Mouse (Mus musculus): ENCODE data around the gene Eif2ak1. TPM values are rescaled to one million over a fixed set of nuclear protein-coding genes. Genes with fewer than 3 reads are reported as not detected.

Eif2ak1 gene
- polyA plus RNA-seq, 1 experiment: 40.9 TPM

DNA sequence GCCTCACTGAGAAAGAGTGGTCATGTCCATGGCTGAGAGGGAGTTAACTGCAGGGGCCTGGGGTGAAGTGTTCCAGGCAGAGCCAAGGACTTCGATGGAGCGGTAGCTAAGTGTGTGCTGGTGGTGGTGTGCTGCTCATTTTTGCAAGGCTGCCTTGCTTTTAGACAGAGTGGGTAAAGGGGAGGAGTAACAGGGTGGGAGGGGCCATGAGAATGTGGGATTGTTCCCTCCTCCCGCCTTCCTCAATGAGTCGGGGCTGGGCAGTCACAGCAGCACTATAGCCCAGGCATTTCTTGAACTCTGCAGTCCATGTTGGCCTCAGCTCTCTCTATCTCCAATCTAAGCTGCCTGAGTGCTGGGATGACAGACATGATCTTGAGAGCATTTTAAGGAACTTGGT is 57.0 kb downstream of the Eif2ak1 start:
- Histone ChIP-seq H3K27me3 (ENCODE audit: control insufficient read depth, insufficient read depth, low read length) (no peaks in the 10 kb centered on the region), H3K4me3 (replicated peaks; ENCODE audit: insufficient read depth, low read depth, low read length) (no peak overlapping the region), H3K4me1 (ENCODE audit: control insufficient read depth, insufficient read depth, low read length) (no peaks in the 10 kb centered on the region), H3K27ac (ENCODE audit: insufficient read depth, low read length) (no peak overlapping the region)
- TF ChIP-seq POLR2A (IDR thresholded peaks at IDR 0.05; ENCODE audit: borderline replicate concordance, insufficient read depth, low read length): no peak
- no peak for TF ChIP-seq CTCF (IDR thresholded peaks at IDR 0.05; ENCODE audit: borderline replicate concordance, insufficient read depth, low read depth, low read length)
- 69% methylated on average over 4 of the region's 4 CpGs for WGBS
- DNase-seq: no peak

DNA sequence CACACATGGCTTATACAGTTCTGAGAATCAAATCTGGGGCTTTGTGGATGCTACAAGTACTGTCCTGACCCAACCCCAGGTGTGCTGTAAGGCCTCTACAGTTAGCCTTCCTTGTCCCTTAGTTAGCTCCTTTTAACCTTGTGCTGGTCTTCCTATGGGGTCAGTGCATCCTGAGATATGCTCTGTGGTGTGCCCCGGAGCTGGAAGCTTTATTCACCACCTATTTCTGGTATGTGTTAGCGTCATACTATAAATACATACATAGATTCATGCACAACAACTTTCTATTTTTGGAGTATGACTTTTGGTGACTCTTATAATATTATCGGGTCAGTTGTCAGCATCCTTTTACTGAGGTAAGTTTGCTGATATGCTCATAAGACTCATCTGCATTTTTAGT is 67.7 kb downstream of the Eif2ak1 start:
- TF ChIP-seq CTCF (IDR thresholded peaks at IDR 0.05; ENCODE audit: borderline replicate concordance, insufficient read depth, low read depth, low read length): no peak
- TF ChIP-seq POLR2A (IDR thresholded peaks at IDR 0.05; ENCODE audit: borderline replicate concordance, insufficient read depth, low read length): no peak
- 98% methylated on average over 3 of the region's 3 CpGs for WGBS
- no peak for DNase-seq
- no peak overlapping the region for H3K27ac ChIP-seq (ENCODE audit: insufficient read depth, low read length)
- H3K4me1 ChIP-seq (ENCODE audit: control insufficient read depth, insufficient read depth, low read length): no peaks in the 10 kb centered on the region
- H3K4me3 ChIP-seq (replicated peaks; ENCODE audit: insufficient read depth, low read depth, low read length): no peak overlapping the region
- no peaks in the 10 kb centered on the region for H3K27me3 ChIP-seq (ENCODE audit: control insufficient read depth, insufficient read depth, low read length)

DNA sequence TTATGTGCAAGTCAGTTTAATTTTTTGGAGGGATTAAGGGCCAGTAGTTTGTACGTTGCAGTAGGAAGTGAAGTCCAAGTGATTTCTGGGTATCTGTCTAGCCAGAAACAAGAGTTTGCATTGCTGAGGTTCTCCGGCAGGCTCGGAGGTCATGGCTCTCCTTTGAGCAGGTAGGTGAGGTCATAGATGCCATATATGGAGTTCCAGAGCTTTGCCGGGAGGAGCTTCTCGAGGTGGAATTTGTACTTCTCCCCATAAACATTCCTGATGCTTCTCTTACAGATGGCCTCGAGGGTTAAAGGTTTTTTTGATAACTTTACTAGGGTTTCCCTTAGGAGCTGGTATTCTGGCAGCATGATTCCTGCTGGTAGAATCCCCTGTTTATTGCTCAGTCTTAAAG is 73.2 kb downstream of the Eif2ak1 start:
- H3K4me1 ChIP-seq (ENCODE audit: control insufficient read depth, insufficient read depth, low read length): no peaks in the 10 kb centered on the region
- TF ChIP-seq CTCF (IDR thresholded peaks at IDR 0.05; ENCODE audit: borderline replicate concordance, insufficient read depth, low read depth, low read length) (no peak), POLR2A (IDR thresholded peaks at IDR 0.05; ENCODE audit: borderline replicate concordance, insufficient read depth, low read length) (no peak)
- no peaks in the 10 kb centered on the region for H3K27me3 ChIP-seq (ENCODE audit: control insufficient read depth, insufficient read depth, low read length)
- WGBS: 88% methylated on average over 6 of the region's 6 CpGs
- H3K4me3 ChIP-seq (replicated peaks; ENCODE audit: insufficient read depth, low read depth, low read length): no peak overlapping the region
- no peak overlapping the region for H3K27ac ChIP-seq (ENCODE audit: insufficient read depth, low read length)
- no peak for DNase-seq

GRCm38 (mm10) chr5:143892255-143892886 is 74.8 kb downstream of the Eif2ak1 start:
- no peaks in the 10 kb centered on the region for H3K4me1 ChIP-seq (ENCODE audit: control insufficient read depth, insufficient read depth, low read length)
- TF ChIP-seq CTCF (IDR thresholded peaks at IDR 0.05; ENCODE audit: borderline replicate concordance, insufficient read depth, low read depth, low read length) (no peak), POLR2A (IDR thresholded peaks at IDR 0.05; ENCODE audit: borderline replicate concordance, insufficient read depth, low read length) (no peak)
- H3K27me3 ChIP-seq (ENCODE audit: control insufficient read depth, insufficient read depth, low read length): no peaks in the 10 kb centered on the region
- no peak overlapping the region for H3K4me3 ChIP-seq (replicated peaks; ENCODE audit: insufficient read depth, low read depth, low read length)
- H3K27ac ChIP-seq (ENCODE audit: insufficient read depth, low read length): no peak overlapping the region
- DNase-seq: no peak
- 70% methylated on average over 9 of the region's 9 CpGs for WGBS

- Histone ChIP-seq H3K4me1 (ENCODE audit: control insufficient read depth, insufficient read depth, low read length) (no peaks in the 10 kb centered on the region), H3K27me3 (ENCODE audit: control insufficient read depth, insufficient read depth, low read length) (no peaks in the 10 kb centered on the region), H3K4me3 (replicated peaks; ENCODE audit: insufficient read depth, low read depth, low read length) (no peak overlapping the region), H3K27ac (ENCODE audit: insufficient read depth, low read length) (no peak overlapping the region)
- no peak for TF ChIP-seq CTCF (IDR thresholded peaks at IDR 0.05; ENCODE audit: borderline replicate concordance, insufficient read depth, low read depth, low read length)
- TF ChIP-seq POLR2A (IDR thresholded peaks at IDR 0.05; ENCODE audit: borderline replicate concordance, insufficient read depth, low read length): no peak
- 68% methylated on average over 5 of the region's 5 CpGs for WGBS
- no peak for DNase-seq
These were observed 75.8 kb downstream of the Eif2ak1 start for GRCm38 (mm10) chr5:143893396-143893795.

GRCm38 (mm10) chr5:143897635-143898330 is 80.2 kb downstream of the Eif2ak1 start, which contains the start of gene Ankrd61:
Gene Ankrd61, minus strand, starts transcription at chr5:143897685.
- WGBS: 88% methylated on average over 14 of the region's 14 CpGs
- no peak for DNase-seq
- H3K4me3 ChIP-seq (replicated peaks; ENCODE audit: insufficient read depth, low read depth, low read length): no peak within 1 kb of the TSS

DNA sequence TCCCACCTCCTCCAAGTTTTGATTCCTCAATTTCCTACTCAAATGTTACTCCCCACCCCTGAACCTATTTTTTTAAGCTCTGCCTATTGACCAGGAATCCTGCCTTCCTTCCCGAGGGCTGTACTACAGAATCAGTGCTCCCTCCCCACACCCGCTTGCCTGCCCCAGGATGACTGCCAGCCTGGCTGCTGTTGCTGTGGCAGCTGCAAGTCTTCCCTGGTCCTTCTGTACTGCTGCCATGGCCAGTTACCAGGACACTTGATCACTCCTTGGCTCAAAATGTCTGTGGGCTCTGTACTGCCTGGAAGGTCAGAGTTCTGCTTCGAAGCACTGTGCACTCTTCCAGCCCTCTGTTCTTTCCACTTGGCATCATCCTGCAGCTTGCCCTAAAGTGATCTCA is 84.5 kb downstream of the Eif2ak1 start:
- peak in 1 of 2 experiments; percentile 21 for DNase-seq
- 15% methylated on average over 3 of the region's 3 CpGs for WGBS
- no peak overlapping the region for H3K27ac ChIP-seq (ENCODE audit: insufficient read depth, low read length)

More at GRCm38 (mm10) chr5:143897635-143898330, 80.2 kb downstream of the Eif2ak1 start, which contains the start of gene Ankrd61:
- no peaks in the 10 kb centered on the region for H3K27me3 ChIP-seq (ENCODE audit: control insufficient read depth, insufficient read depth, low read length)
- no peaks in the 10 kb centered on the region for H3K4me1 ChIP-seq (ENCODE audit: control insufficient read depth, insufficient read depth, low read length)
- TF ChIP-seq CTCF (IDR thresholded peaks at IDR 0.05; ENCODE audit: borderline replicate concordance, insufficient read depth, low read depth, low read length) (no peak), POLR2A (IDR thresholded peaks at IDR 0.05; ENCODE audit: borderline replicate concordance, insufficient read depth, low read length) (no peak)
- H3K27ac ChIP-seq (ENCODE audit: insufficient read depth, low read length): no peak within 1 kb of the TSS

GRCm38 (mm10) chr5:143903813-143904212 is 86.2 kb downstream of the Eif2ak1 start:
- DNase-seq: no peak
- 90% methylated on average over 4 of the region's 4 CpGs for WGBS
- Histone ChIP-seq H3K27ac (ENCODE audit: insufficient read depth, low read length) (no peak overlapping the region), H3K4me3 (replicated peaks; ENCODE audit: insufficient read depth, low read depth, low read length) (no peak overlapping the region), H3K27me3 (ENCODE audit: control insufficient read depth, insufficient read depth, low read length) (no peaks in the 10 kb centered on the region), H3K4me1 (ENCODE audit: control insufficient read depth, insufficient read depth, low read length) (no peaks in the 10 kb centered on the region; the same call in 1 of the 2 replicates)
- TF ChIP-seq CTCF (IDR thresholded peaks at IDR 0.05; ENCODE audit: borderline replicate concordance, insufficient read depth, low read depth, low read length) (no peak), POLR2A (IDR thresholded peaks at IDR 0.05; ENCODE audit: borderline replicate concordance, insufficient read depth, low read length) (no peak)

More for the DNA sequence above, 84.5 kb downstream of the Eif2ak1 start:
- Histone ChIP-seq H3K27me3 (ENCODE audit: control insufficient read depth, insufficient read depth, low read length) (no peaks in the 10 kb centered on the region), H3K4me1 (ENCODE audit: control insufficient read depth, insufficient read depth, low read length) (no peaks in the 10 kb centered on the region), H3K4me3 (replicated peaks; ENCODE audit: insufficient read depth, low read depth, low read length) (no peak overlapping the region)
- TF ChIP-seq CTCF (IDR thresholded peaks at IDR 0.05; ENCODE audit: borderline replicate concordance, insufficient read depth, low read depth, low read length) (no peak), POLR2A (IDR thresholded peaks at IDR 0.05; ENCODE audit: borderline replicate concordance, insufficient read depth, low read length) (no peak)

Data from cerebellum, adult 2 months (tissue).